Mouse (Mus musculus) stomach, embryonic 16.5 days (tissue): ENCODE data around the gene Etv3. TPM values are rescaled to one million over a fixed set of nuclear protein-coding genes. Genes with fewer than 3 reads are reported as not detected.
A peak's percentile ranks its signal among the peaks of the same experiment; 100 is the strongest.

Source experiments
- ATAC-seq: fragments of 200-750 bp; cut with Nextera tagmentation; 2 replicates; pipeline ENCODE4 v1.8.0; 2017; ENCODE audit warnings: moderate number of reproducible peaks, moderate TSS enrichment; ENCODE audit not compliant: insufficient read depth, low FRiP score
- H3K27ac ChIP-seq: fragments of 300-500 bp; sonication (generic); 2 replicates; pipeline ENCODE4 v1.5.1; 2014; ENCODE audit warnings: low read length
- H3K27me3 ChIP-seq: fragments of 300-500 bp; sonication (generic); 2 replicates; pipeline ENCODE4 v1.6.1; 2014; ENCODE audit warnings: low read length, control low read depth, mixed read lengths; ENCODE audit not compliant: control insufficient read depth, insufficient read depth
- H3K36me3 ChIP-seq: fragments of 300-500 bp; sonication (generic); 2 replicates; pipeline ENCODE4 v1.6.1; 2014; ENCODE audit warnings: low read length; ENCODE audit not compliant: control insufficient read depth, insufficient read depth
- H3K4me1 ChIP-seq: fragments of 300-500 bp; sonication (generic); 2 replicates; pipeline ENCODE4 v1.6.1; 2014; ENCODE audit warnings: low read length, control low read depth, mixed read lengths; ENCODE audit not compliant: control insufficient read depth, insufficient read depth
- H3K4me2 ChIP-seq: fragments of 300-500 bp; sonication (generic); 2 replicates; pipeline ENCODE4 v1.6.1; 2014; ENCODE audit warnings: low read depth, low read length, mixed read lengths
- H3K4me3 ChIP-seq: fragments of 300-500 bp; sonication (generic); replicated peaks from 2 replicates; pipeline ENCODE4 v1.5.1; 2014; ENCODE audit warnings: mild to moderate bottlenecking, low read length
- H3K9ac ChIP-seq: fragments of 300-500 bp; sonication (generic); 2 replicates; pipeline ENCODE4 v1.6.1; 2014; ENCODE audit warnings: low read length
- H3K9me3 ChIP-seq: fragments of 300-500 bp; sonication (generic); replicated peaks from 2 replicates; pipeline ENCODE4 v1.6.1; 2016; ENCODE audit warnings: low read length, control low read depth; ENCODE audit not compliant: control insufficient read depth
- WGBS: fragments of 180-500 bp; shearing (Covaris S2); extraction: QIAGEN DNeasy Blood & Tissue Kit; methylation state at CpG from one replicate; pipeline ENCODE4 v1.1.7; 2014; 5-methylcytosine and 5-hydroxymethylcytosine counted together
- polyA plus RNA-seq: library from polyadenylated mRNA; unstranded; fragments of >200 nt; fragmentation: Nextera tagmentation; extraction: Ambion mirVana; gene quantifications from 2 replicates; pipeline ENCODE4 v1.2.1, GENCODE M21; 2015

The Etv3 gene
- polyA plus RNA-seq, 1 experiment from 2014 or later: 14.4 TPM

GRCm38 (mm10) chr3:87511971-87512765 is 13.0 kb upstream of the Etv3 start:
- H3K4me3 ChIP-seq: no peak overlapping the region
- WGBS: 36% methylated on average over 16 of the region's 16 CpGs
- peak overlapping the region; percentile 21; the same call in 1 of the 2 replicates for H3K27ac ChIP-seq
- H3K4me2 ChIP-seq: no peak overlapping the region
- no peaks in the 10 kb centered on the region for H3K36me3 ChIP-seq
- H3K27me3 ChIP-seq: no peaks in the 10 kb centered on the region
- no peaks in the 10 kb centered on the region for H3K9me3 ChIP-seq
- H3K9ac ChIP-seq: peak overlapping the region; percentile 9; the same call in 1 of the 2 replicates
- peaks cover 23% of the 10 kb centered on the region for H3K4me1 ChIP-seq
- peak; percentile 57 for ATAC-seq

- H3K27me3 ChIP-seq: no peaks in the 10 kb centered on the region
- WGBS: 45% methylated on average over 13 of the region's 13 CpGs
- H3K27ac ChIP-seq: 0 out of 2 replicates have a peak overlapping the region, but pooled peaks have one; percentile 12
- no peak overlapping the region for H3K4me3 ChIP-seq
- ATAC-seq: 0 out of 2 replicates have a peak, but pooled peaks have one; percentile 8
- H3K9me3 ChIP-seq: no peaks in the 10 kb centered on the region
- H3K4me2 ChIP-seq: peak overlapping the region; percentile 40
- no peaks in the 10 kb centered on the region for H3K36me3 ChIP-seq
- H3K4me1 ChIP-seq: peaks cover 10% of the 10 kb centered on the region; the same call in 1 of the 2 replicates
- H3K9ac ChIP-seq: peak overlapping the region; percentile 9; the same call in 1 of the 2 replicates
These were observed 9.6 kb upstream of the Etv3 start for GRCm38 (mm10) chr3:87515567-87516081.

- Histone ChIP-seq H3K36me3 (no peaks in the 10 kb centered on the region), H3K4me1 (no peaks in the 10 kb centered on the region), H3K9me3 (no peaks in the 10 kb centered on the region), H3K9ac (no peak overlapping the region), H3K27me3 (no peaks in the 10 kb centered on the region), H3K4me3 (no peak overlapping the region), H3K27ac (no peak overlapping the region), H3K4me2 (no peak overlapping the region)
- no peak for ATAC-seq
These were observed 6.8 kb upstream of the Etv3 start for GRCm38 (mm10) chr3:87518425-87518824.

GRCm38 (mm10) chr3:87521126-87521525 is 4.1 kb upstream of the Etv3 start:
- Histone ChIP-seq H3K4me2 (no peak overlapping the region), H3K4me3 (no peak overlapping the region), H3K9me3 (no peaks in the 10 kb centered on the region), H3K9ac (no peak overlapping the region), H3K36me3 (no peaks in the 10 kb centered on the region), H3K4me1 (peaks cover under 1% of the 10 kb centered on the region), H3K27me3 (no peaks in the 10 kb centered on the region), H3K27ac (no peak overlapping the region)
- ATAC-seq: no peak
- WGBS: 79% methylated on average over 4 of the region's 4 CpGs

GRCm38 (mm10) chr3:87521833-87522232 is 3.4 kb upstream of the Etv3 start:
- no peaks in the 10 kb centered on the region for H3K9me3 ChIP-seq
- H3K4me1 ChIP-seq: peaks cover 8% of the 10 kb centered on the region
- WGBS: 49% methylated on average over 1 of the region's 1 CpGs
- H3K9ac ChIP-seq: no peak overlapping the region
- no peak overlapping the region for H3K27ac ChIP-seq
- H3K4me3 ChIP-seq: no peak overlapping the region
- no peaks in the 10 kb centered on the region for H3K27me3 ChIP-seq
- H3K36me3 ChIP-seq: no peaks in the 10 kb centered on the region
- ATAC-seq: no peak
- H3K4me2 ChIP-seq: no peak overlapping the region

- ATAC-seq: no peak
- H3K9ac ChIP-seq: no peak overlapping the region
- no peaks in the 10 kb centered on the region for H3K27me3 ChIP-seq
- peaks cover 14% of the 10 kb centered on the region for H3K4me1 ChIP-seq
- 0 out of 2 replicates have a peak, but pooled peaks cover 1% of the 10 kb centered on the region for H3K36me3 ChIP-seq
- no peaks in the 10 kb centered on the region for H3K9me3 ChIP-seq
- 89% methylated on average over 9 of the region's 9 CpGs for whole genome bisulfite sequencing
- no peak overlapping the region for H3K4me3 ChIP-seq
- no peak overlapping the region for H3K4me2 ChIP-seq
- H3K27ac ChIP-seq: no peak overlapping the region
These were observed 1.5 kb upstream of the Etv3 start for GRCm38 (mm10) chr3:87523701-87524100.

- 6% methylated on average over 27 of the region's 27 CpGs for WGBS
- no peaks in the 10 kb centered on the region for H3K9me3 ChIP-seq
- H3K27me3 ChIP-seq: no peaks in the 10 kb centered on the region
- peak overlapping the region; percentile 77 for H3K4me2 ChIP-seq
- peak overlapping the region; percentile 79 for H3K4me3 ChIP-seq
- peaks cover 14% of the 10 kb centered on the region for H3K4me1 ChIP-seq
- ATAC-seq: peak; percentile 41
- peak overlapping the region; percentile 99 for H3K9ac ChIP-seq
- peaks cover 6% of the 10 kb centered on the region; the same call in 1 of the 2 replicates for H3K36me3 ChIP-seq
- peak overlapping the region; percentile 79 for H3K27ac ChIP-seq
These were observed 797 bp downstream of the Etv3 start for GRCm38 (mm10) chr3:87525837-87526570.

GRCm38 (mm10) chr3:87527139-87527538 is 1.9 kb downstream of the Etv3 start:
- H3K27ac ChIP-seq: no peak overlapping the region
- peaks cover 14% of the 10 kb centered on the region for H3K4me1 ChIP-seq
- H3K4me3 ChIP-seq: no peak overlapping the region
- H3K4me2 ChIP-seq: peak overlapping the region; percentile 77; the same call in 1 of the 2 replicates
- no peak overlapping the region for H3K9ac ChIP-seq
- H3K9me3 ChIP-seq: no peaks in the 10 kb centered on the region
- no peaks in the 10 kb centered on the region for H3K27me3 ChIP-seq
- 81% methylated on average over 12 of the region's 12 CpGs for WGBS
- no peak for ATAC-seq
- peaks cover 6% of the 10 kb centered on the region; the same call in 1 of the 2 replicates for H3K36me3 ChIP-seq

- WGBS: 85% methylated on average over 8 of the region's 8 CpGs
- Histone ChIP-seq H3K27me3 (no peaks in the 10 kb centered on the region), H3K27ac (no peak overlapping the region), H3K4me1 (peaks cover 14% of the 10 kb centered on the region), H3K4me3 (no peak overlapping the region), H3K4me2 (no peak overlapping the region), H3K9me3 (no peaks in the 10 kb centered on the region), H3K36me3 (peaks cover 9% of the 10 kb centered on the region), H3K9ac (no peak overlapping the region)
- ATAC-seq: no peak
These were observed 2.8 kb downstream of the Etv3 start for GRCm38 (mm10) chr3:87528021-87528420.
